Mouse (Mus musculus): Measurements from ENCODE around the gene Cdc42se2.

Gene Cdc42se2

DNA sequence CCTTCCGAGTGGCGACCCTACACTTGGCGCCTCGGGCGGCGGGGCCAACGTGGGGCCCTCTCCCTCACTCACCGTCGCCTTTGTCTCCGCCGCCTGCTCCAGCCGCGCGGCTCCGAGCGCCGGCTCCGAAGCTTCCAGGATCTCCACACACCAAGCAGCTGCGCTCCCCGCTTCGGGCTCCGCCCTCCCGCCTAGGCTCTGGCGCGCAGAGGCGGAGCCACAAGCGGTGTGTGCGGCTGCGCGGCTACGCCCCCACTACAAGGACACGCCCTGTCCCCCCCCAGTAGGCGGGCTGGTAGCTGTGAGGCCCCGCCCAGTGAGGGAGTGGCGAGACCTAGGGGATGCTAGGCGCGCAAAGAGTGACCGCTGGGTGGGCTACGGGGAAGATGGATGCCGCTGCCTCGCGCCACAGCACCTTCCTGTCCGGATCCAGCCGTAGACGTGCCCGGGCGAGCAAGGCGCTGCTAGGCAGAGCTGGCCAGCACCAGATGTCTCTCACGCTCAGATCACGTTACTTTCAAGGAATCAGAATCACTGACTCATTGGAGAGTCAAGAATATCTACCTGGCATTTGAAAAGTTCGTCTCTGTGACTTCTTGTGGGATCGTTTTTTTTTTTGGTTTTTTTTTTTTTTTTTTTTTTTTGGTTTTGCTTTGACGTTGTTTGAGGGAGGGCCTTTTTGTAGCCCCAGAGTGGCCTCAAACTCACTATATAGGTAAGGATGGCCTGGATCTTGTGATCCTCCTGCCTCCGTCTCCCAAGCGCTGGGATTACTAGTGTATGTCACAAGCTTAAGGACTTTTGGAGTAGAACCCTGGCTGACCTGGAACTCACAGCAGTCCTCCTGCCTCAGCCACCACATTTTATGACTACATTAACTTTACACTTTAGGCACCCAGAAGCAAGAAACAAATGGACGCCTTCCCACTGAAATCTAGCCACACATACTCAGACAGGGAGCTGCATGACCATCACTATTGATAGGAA, at the start of gene Cdc42se2:
Gene Cdc42se2, minus strand, starts transcription at position 188 of the 987 bp plus-strand sequence.
- peak; percentile 99 for DNase-seq (ENCODE audit: inconsistent ontology term)

DNA sequence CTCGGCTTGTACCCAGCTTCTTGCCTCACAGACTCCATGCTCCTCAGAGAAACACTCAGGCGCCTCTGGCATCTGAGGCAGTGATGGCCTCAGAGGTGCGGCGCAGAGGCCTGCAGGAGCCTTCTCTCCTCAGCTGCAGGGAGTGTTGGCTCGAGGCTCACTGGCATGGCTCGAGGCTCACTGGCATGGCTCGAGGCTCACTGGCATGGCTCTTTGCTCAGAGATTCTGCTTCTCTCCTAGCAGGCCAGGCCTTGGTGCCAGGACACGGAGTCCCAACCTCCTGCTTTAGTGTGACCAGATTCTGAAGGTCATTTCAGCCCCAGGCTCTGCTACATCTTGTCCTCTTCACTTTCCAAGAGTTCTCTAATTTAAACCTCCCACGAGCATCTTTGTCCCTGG, 48.6 kb upstream of the Cdc42se2 start:
- DNase-seq (ENCODE audit: inconsistent ontology term) = no peak

DNA sequence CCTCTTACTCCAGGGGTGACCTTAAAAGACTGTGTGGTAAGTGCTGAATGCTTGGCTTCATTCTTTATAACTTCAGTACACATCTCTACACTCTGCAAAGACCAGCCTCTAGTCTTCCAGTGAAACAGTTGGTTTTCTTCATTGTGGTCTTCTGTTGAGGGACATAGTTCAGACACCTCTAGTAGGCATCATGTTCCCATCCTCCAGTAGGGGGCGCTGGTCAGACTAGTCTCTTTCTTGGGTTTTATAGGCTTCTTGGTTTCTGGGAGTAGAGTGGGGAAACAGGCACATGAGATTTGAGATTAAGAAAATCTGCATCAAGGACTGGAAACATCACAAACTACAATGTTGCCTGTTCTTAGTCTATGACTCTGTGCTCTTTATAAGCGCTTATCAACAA, 47.1 kb upstream of the Cdc42se2 start:
- no peak for DNase-seq (ENCODE audit: inconsistent ontology term)

- DNase-seq (ENCODE audit: inconsistent ontology term) = no peak
Observed at GRCm38 (mm10) chr11:54833833-54834232, 46.4 kb upstream of the Cdc42se2 start.

DNA sequence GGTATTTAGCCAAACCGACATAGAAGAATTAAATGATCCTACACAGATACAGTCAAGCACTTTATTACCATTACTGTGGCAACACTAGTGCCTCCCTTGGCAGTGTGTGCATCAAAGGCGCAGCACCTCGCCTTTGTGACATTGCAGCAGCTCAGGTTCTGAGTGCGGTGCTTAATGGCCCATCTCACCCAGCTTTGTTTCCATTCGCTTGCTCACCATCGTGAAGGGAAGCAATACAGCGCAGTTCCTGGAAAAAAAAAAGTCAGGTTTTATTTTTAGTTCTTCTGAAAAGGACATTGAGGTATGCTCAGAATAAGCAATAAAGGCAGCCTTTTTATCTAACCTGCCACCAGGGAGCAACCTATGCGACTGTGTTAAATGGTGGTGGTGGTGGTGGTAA, 39.3 kb upstream of the Cdc42se2 start:
- no peak for DNase-seq (ENCODE audit: inconsistent ontology term)

DNA sequence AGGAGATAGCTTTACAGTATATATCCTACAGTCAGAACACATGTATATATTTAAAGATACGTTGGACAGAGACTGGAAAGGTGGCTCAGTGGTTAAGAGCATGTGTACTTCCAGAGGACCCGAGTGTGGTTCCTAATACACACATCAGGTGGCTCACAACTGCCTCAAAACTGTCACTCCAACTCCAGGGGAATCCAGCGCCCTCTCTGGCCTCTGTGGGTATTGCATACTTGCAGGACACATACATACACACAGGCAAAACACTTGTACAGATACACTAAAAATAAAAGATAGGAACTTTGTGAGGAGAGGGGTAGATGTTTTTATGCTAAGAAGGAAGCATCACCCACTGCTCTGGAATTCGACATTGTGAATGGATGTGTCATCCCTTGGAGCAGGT, 38.3 kb upstream of the Cdc42se2 start:
- DNase-seq (ENCODE audit: inconsistent ontology term) = no peak

DNA sequence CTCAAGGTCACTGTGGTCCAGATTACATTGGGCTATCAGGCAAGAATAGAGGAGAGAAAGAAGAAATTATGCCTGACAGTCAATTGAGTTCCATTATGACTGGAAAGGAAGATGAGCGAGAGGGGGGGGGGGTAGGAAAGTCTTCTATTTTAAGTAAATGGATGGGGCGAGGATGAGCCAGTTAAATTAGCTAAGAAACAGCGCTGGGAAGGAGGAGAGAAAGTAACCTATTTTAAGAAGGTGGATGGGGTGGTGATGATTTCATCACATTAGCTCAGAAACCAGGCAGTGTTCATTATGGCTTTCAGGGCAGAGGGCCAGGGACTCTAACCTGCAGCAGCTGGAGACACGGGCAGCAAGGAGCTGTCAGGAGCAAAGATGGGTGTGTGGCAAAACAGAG, 36.0 kb upstream of the Cdc42se2 start:
- no peak for DNase-seq (ENCODE audit: inconsistent ontology term)

DNA sequence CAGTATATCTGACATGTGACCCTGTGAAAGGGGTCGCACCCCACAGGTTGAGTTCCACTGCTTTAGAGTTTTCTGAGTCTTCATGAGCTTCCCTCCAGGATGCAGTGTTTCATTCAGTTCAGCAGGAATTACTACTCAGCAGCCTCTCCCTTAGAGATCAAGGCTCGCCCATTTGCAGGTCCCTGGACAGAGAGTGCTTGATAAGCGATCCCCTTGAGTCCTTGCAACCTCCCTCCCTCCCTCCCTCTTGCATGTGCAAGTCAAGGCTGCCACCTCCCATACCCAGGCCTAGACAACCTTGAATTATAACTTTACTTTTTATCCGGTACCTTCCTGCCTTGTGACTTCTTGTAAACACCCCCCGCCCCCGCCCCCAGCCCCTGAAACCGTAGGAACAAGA, 32.0 kb upstream of the Cdc42se2 start:
- DNase-seq (ENCODE audit: inconsistent ontology term) = no peak

DNA sequence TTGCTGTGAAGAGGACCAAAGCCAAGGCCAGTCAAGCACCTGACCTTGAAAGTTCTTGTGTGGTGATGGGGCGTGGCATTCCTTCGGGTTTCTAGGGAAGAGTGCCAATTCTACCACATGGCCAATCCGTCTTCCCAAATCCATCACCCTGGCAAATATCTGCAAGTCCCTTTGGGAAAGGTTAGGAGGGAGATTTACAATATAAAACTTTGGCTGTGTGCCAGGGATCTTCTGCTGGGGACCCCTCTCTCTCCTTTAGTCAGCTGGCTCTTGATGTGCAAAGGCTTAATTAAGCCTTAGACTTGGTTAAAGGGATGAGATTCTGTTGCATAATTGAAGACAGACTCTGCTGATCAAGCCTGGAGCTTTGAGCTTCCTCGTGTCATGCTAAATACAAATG, 30.0 kb upstream of the Cdc42se2 start:
- no peak for DNase-seq (ENCODE audit: inconsistent ontology term)

- DNase-seq (ENCODE audit: inconsistent ontology term) = no peak
Observed at GRCm38 (mm10) chr11:54815659-54816058, 28.2 kb upstream of the Cdc42se2 start.

DNA sequence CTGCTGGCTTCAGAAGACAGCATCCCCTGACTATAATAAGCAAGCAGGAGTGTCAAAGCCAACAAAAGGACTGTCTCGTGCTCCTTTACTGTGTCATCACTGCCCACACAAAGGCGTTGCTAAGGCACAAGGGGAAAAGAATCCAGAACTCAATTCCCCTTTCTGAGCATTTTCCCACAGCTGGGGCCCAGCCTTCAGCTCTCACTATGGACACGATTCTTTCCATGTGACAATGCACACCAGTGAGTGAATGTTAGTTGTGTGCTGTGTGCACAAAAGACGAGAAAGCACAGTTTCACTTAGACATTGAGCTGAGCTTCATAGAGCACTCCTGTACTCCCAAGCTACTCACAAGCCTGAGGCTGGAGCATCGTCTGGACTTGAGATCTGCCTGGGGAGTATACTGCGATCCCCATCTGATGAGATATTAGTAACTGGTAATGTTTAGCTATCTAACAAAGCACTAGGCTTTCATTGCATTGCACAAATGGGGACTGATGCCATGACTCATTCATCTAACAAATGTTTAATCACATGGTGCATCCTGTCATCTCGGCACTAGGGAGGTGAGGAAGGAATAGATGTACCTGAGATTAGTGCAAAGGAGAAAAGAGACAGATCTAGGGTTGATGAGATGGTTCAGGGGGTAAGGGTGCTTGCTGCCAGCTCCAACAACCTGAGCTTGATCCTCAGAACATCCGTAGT, 25.5 kb upstream of the Cdc42se2 start:
- peak; percentile 72 for DNase-seq (ENCODE audit: inconsistent ontology term)

DNA sequence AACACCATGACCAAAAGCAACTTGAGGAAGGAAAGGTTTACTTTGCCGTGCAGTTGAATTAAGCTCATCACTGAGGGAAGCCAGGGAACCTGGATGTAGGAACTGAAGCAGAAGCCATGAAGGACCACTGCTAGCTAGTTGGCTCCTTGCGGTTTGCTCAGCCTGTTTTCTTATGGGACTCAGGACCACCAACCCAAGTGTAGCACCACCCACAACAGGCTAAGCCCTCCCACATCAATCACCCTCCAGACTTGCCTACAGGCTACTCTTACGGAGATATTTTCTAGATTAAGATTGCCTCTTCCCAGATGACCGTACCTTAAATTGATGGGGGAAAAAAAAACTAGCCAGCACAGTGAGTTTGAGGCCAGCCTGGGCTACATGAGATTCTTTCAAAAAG, 24.8 kb upstream of the Cdc42se2 start:
- no peak for DNase-seq (ENCODE audit: inconsistent ontology term)

DNA sequence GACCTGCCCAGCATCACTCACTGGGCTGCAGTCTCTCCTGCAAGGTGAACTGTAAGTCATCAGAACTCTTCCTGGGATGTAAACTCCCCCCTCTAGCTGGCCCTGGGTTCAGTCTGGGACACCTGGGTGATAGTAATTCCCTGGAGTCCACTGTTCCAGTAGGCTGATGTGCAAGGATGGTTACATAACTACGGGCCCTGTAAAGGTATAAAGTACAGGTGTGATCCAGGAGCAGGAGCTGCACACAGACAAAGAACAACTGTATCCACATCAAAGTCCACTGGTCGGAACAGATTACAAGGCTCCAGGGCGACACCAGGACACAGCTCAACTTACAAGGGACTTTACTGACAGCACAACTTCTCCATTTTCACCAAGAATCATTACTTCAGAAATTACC, 23.6 kb upstream of the Cdc42se2 start:
- no peak for DNase-seq (ENCODE audit: inconsistent ontology term)

- DNase-seq (ENCODE audit: inconsistent ontology term) = no peak
Observed at GRCm38 (mm10) chr11:54809582-54809981, 22.1 kb upstream of the Cdc42se2 start.

GRCm38 (mm10) chr11:54808177-54808576, 20.7 kb upstream of the Cdc42se2 start:
- DNase-seq (ENCODE audit: inconsistent ontology term) = no peak

GRCm38 (mm10) chr11:54807669-54808068, 20.2 kb upstream of the Cdc42se2 start:
- DNase-seq (ENCODE audit: inconsistent ontology term) = no peak

DNA sequence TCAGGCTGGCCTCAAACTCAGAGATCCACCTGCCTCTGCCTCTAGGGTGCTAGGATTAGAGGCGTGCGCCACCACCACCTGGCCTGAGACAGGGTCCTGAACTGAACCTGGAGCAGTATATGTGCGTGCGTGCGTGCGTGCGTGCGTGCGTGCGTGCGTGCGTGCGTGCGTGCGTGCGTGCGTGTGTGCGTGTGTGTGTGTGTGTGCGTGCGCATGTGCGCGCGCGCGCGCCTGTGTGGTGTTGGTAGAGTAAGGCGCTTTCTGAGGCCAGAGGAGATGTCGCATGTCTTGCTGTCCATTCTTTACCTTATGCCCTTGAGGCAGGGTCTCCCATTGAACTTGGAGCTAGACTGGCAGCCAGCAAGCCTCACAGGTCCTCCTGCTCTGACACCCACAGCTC, 19.4 kb upstream of the Cdc42se2 start:
- DNase-seq (ENCODE audit: inconsistent ontology term) = no peak

DNA sequence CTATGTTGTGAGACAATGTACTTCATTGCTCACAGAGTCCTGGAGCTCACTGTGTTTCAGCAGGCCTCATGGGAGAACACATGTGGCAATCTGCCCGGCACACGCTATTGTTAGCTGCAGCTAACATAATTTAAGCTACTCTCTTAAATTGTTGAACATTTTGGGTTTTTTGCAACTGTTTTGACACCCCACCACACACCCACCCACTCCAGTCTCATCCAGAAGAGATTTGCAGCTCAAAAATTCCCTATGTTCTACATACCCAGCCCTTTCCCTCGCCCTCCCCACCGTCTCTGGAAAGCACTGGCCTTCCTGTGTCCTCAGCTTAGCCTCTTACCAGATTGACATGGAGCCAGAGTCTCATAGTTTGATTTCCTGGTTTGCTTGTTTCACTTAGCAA, 17.7 kb upstream of the Cdc42se2 start:
- no peak for DNase-seq (ENCODE audit: inconsistent ontology term)

- DNase-seq (ENCODE audit: inconsistent ontology term) = no peak
Observed at GRCm38 (mm10) chr11:54802621-54803020, 15.1 kb upstream of the Cdc42se2 start.

DNA sequence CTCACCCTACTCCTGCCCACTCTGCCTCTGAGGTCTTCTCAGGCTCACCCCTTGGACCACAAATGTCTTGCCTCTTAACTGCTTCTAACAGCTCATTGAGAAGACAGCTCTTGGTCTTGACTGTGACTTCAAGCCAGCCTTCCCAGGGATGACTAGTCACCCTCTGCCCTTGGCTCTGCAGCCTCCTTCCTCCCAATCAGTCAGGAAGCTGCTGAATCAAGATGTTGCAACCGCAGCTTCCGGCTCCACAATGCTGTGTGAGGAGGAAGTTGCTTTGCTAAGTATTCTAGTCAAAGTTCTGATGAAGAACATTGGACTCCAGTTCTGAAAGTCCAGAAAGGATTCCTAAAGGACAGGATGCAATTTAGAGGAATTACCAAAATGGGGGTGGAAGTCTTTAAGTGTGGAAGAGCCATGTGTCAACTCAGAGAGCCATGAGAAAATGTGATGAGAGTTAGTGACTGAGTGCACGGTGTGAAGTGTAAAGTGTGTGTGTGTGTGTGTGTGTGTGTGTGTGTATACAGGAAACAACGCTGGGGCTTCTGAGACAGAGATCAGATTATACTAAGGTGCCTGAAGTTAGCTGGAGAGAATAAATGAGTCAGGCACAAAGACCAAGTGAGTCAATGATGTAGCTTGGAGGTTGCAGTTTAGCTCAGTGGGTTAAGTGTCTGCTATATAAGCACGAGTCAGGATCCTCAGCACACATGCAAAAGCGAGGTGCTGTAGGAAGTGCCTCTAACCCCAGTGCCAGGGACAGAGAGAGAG, 14.5 kb upstream of the Cdc42se2 start:
- no peak for DNase-seq (ENCODE audit: inconsistent ontology term)

GRCm38 (mm10) chr11:54796551-54796950, 9.1 kb upstream of the Cdc42se2 start:
- DNase-seq (ENCODE audit: inconsistent ontology term) = no peak

DNA sequence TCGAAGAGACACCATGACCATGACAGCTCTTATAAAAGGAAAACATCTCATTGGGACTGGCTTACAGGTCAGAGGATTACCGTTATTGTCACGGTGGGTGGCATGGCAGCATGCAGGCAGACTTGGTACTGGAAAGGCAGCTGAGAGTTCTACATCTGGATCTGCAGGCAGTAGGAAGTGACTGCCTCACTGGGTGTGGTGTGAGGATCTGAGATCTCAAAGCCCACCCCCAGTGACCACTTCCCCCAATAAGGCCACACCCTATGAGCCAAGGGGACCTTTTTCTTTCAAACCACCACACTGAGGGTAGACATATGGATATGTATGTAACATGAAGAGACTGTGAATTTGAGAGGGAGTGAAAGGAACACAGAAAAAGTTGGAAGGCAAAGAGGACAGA, 7.2 kb upstream of the Cdc42se2 start:
- DNase-seq (ENCODE audit: inconsistent ontology term) = no peak
